Mouse (Mus musculus) WW6 (cell line): ENCODE data around the gene Ogn.
"Not testable (repeated sequence)": the region's sequence is repeated elsewhere in the genome, so short reads cannot be mapped to it uniquely, and the experiment has no call there.

Experiments used
- DNase-seq: peaks from one replicate; pipeline ENCODE4 v3.0.0-alpha.2; 2013; ENCODE audit warnings: low read depth, low spot score

Ogn gene

GRCm38 (mm10) chr13:49607714-49608113 is at the start of gene Ogn:
Gene Ogn (plus strand): TSS chr13:49608046.
- DNase-seq, result no peak

DNA sequence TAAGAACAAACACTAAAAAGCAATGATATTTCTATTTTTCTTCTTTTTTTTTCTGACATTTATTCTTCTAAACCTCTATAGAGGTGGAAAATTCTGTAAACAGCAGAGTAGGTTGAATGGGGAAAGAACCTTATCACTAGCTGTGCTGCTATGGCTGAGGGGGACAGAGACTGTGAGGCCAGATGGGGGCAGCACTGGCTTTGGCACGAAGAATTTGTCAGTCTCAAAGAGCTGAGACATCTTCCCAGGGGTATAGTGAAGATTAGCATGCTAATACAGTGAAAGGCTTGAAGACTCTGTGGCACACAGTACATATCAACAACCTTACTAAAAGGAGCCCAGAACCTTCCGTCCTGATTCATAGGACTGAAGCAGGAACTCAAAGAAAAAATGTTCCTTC is 48.7 kb upstream of the Ogn start:
- no peak for DNase-seq

DNA sequence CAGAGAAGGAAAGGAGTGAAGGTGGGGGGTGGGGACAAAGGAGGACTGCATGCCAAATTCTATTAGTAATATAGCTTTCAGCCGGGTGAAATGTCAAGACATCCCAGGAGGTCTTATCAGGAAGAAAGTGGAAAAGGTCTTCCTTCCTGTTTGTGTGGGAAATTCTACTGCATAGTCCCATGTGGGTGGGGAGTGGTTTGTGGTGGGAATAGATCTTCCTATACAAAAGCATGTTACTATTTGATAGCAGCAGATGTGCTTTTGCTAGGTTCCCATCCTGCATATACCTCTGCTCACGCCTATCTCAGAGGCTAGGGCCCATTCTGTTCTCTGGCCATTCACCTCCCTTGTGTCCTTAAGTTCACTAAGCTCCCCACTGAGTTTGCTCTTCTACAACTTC is 47.0 kb upstream of the Ogn start:
- DNase-seq, result no peak

GRCm38 (mm10) chr13:49564347-49564746 is 43.5 kb upstream of the Ogn start:
- no peak for DNase-seq

GRCm38 (mm10) chr13:49570371-49570770 is 37.5 kb upstream of the Ogn start:
- DNase-seq, result no peak

DNA sequence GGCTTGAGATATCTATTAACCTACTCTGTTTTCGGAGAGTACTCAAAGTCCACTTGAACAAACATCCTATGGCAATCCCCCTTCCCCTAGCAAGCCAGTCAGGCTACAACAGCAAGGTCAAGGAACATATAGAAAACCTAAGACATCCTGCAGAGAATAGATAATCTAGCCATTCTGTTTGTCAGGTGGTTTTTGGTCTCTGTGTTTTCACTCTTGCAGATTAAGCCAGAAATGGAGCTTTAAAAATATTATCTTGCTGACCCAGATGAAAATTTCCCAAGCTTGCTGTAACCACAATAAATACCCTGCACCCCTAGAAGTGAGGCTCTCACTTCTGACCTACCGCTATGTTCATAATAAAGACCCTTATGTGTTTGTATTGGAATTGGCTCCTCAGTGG is 36.4 kb upstream of the Ogn start:
- no peak for DNase-seq

GRCm38 (mm10) chr13:49581541-49582530 is 26.0 kb upstream of the Ogn start, which contains the start of gene Omd:
Gene Omd (plus strand): TSS chr13:49582462.
- no peak for DNase-seq

DNA sequence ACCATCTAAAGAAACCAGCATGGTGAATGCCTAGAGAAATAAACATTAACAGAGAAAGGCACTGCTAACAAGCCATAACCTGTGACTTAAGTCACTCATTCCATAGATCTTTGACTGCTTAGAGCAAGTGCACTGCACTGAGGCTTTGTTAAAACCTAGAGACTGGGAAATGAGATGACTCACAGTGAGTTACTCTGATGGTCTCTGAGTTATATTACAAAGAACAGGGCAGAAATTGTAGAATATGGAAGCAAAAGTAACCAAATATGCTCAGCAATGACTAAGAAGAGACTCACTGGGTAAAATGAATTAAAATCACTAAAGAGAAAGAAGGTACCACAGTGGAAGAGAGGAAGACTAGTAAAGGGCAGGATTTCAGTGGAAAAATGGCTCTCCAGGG is 24.0 kb upstream of the Ogn start:
- DNase-seq, result no peak

DNA sequence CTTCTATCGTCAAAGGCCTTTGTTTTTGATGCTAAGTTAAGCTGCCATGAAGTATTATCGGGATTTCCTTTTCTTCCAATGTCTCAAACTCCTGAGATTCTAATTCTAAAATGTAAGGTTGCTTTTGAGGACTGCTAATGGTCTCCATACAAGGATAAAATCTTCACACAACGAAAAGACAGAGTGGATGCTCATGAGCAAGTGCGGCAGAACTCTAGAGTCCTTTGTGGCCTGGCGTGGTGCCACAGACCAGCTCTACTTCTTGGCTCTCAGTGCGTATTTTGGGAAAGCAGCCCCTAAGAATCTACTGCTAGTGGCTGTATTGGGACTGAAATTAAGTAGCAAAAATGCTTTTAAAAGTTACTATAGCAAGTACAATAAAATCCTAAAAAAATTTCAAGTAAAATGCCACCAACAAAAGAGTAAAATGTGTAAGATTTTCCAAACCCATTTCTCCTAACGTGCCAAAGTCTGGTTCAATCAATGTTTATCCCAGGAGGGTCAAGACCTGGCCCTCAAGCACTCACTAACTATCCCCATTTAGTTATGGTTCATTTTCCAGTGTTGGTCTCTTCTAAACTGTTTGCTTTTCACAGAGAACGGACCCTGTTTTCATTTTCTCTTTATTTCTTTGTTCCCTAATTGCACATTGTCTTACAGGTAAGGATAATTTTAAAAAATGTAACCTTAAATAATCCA is 23.4 kb upstream of the Ogn start:
- no peak for DNase-seq

- no peak for DNase-seq
Observed at GRCm38 (mm10) chr13:49586062-49586461, 21.8 kb upstream of the Ogn start.

DNA sequence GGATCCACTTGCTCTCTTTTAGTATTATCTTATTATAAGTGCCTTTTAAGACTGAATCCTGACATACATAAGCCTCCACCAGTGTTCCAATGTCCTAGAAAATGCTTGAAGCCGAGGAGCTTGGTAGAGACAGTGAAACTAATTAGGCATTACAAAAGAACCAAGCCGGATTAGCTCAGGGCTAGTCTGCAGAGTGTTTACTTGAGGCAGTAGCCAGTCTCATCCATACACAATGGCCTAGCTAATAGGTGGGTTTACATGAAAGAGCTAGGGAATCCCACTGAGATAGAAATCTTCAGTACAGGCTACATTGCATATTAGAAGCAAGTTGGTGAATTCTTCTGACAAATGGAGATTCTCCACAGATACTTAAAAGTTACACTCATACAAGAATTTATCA is 5.3 kb upstream of the Ogn start:
- not testable (repeated sequence) for DNase-seq

GRCm38 (mm10) chr13:49603603-49604002 is 4.2 kb upstream of the Ogn start:
- no peak for DNase-seq

GRCm38 (mm10) chr13:49608589-49609322 is 910 bp downstream of the Ogn start:
- no peak for DNase-seq

GRCm38 (mm10) chr13:49617021-49617420 is 9.2 kb downstream of the Ogn start:
- no peak for DNase-seq

DNA sequence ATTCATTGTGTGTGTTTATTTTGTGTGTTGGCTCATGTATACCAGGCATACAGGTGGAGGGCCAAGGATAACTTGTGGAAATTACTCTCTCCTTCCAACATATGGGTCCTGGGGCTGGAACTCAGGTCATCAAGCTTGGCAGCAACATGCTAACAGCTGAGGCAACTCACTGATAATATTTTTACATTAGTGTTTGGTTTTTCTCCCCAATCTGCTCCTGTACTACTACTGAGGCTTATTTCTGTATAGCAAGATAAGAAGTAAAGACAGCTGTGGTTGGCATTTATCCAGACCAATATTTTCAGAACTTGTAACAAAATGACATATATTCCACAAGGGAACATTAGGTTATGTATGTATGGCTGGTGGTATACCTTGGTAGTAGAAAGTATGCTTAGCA is 10.5 kb downstream of the Ogn start:
- no peak for DNase-seq

GRCm38 (mm10) chr13:49623216-49623615 is 15.4 kb downstream of the Ogn start:
- DNase-seq, result no peak

- no peak for DNase-seq
Observed at GRCm38 (mm10) chr13:49628167-49628566, 20.3 kb downstream of the Ogn start.

DNA sequence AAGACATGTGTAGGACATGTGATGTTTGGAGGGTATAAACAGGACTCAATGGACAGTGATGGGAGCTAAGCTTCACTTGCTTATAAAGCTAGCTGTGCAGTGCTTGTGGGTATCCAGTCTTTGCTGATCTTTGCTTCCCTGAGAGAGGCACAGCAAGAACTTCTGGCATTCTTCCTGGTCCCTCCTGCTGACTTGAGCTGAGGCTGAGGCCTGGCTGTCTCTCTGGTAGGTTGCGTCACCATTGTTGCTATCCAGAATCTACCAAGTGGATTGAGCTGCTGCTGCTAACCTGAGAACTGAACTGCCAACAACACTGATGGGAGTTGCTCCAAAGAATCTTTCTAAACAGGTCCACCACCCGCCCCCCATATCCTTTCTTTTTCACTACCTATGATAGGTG is 21.2 kb downstream of the Ogn start:
- no peak for DNase-seq

DNA sequence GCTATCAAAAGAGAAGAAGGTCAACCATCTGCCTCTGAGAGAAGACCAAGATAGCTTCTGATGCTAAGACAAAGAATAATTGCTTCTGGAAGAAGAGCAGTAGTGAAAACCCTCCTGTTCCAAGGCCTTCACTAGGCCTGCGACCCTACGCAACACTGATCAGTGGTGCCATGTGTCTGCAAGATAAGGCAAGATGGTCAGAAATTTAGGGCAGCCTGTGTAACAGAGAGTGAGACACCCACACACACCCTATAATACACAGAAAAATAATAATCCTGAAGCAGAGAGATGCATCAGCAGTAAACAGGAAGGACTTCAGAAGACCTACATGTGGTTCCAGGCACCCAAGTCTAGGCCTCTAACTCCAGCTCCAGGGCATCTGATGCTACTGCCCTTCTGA is 32.1 kb downstream of the Ogn start:
- no peak for DNase-seq

DNA sequence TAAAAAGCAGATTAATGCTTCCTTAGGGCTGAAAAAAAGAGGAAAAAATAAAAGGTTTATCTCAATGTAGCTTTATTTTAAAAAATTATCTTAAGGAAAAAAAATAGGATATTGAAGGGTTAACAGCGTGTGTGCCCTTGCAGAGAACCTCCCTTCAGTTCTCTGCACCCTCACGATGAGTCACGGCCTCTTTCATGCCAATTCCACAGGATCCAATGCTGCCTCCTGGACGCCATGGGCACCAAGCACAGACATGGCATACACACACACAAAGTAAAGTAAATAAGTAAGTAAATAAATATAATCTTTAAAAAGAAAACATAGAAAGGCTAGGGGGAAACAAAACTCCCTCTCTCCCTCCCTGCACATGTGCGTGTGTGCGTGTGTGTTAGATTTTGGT is 34.8 kb downstream of the Ogn start:
- DNase-seq, result no peak

DNA sequence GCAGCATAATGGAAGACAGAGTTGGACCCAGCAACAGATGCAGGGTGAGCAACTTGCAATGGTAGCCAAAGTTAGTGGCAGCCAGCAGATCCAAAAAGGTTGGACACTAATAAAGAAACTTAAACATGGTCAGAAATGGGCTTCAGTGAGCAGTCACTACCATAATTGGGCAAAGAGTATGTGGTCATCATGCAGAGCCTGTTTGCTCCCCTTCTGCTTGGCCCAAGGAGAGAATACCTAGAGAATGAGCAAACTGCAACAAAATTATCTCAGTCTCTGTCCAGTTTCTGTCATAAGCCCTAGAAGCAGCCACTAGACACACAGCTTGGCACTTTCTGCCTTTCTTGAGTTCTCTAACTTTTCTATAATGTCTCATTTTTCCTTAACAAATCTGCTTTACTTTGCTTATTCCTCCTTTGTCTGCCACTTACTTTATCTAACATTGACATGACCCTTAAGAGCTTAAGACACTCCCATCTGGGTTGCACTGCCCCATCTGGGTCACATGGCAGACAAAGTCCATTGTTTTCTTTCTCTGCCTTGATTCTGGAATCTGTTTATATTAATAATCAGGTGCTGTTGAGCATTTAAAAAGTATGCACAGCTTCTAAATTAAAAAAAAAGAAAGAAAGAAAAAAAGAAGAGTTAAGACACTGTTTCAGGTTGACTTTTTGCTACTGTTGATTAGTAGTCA is 36.0 kb downstream of the Ogn start:
- no peak for DNase-seq
